Mouse (Mus musculus) MEL (cell line): ENCODE data around the gene Ccng1. TPM values are rescaled to one million over a fixed set of nuclear protein-coding genes. Genes with fewer than 3 reads are reported as not detected.
A peak's percentile ranks its signal among the peaks of the same experiment; 100 is the strongest.

Experiments
- DNase-seq: peaks from one replicate; pipeline ENCODE4 v3.0.0; 2011; ENCODE audit warnings: low read depth, low spot score
- H3K27ac ChIP-seq: 2 replicates; pipeline ENCODE4 v1.5.1; 2012; ENCODE audit warnings: low read depth, mild to moderate bottlenecking, control low read depth, low read length, moderate library complexity; ENCODE audit not compliant: control insufficient read depth
- H3K27me3 ChIP-seq, 2 experiments: fragments of 150-350 bp in 1 of 2; sonication (generic) in 1 of 2; 2 replicates each; pipeline ENCODE4 v1.6.1; 2012; ENCODE audit warnings: low read length in 2 of 2, mild to moderate bottlenecking in 2 of 2, improper control_type of control experiment in 1 of 2, moderate library complexity in 1 of 2; ENCODE audit not compliant: insufficient read depth in 2 of 2, control insufficient read depth in 1 of 2
- H3K36me3 ChIP-seq, 2 experiments: 2 replicates each; pipeline ENCODE4 v1.6.1; 2012 to 2014; ENCODE audit warnings: low read length in 2 of 2, improper control_type of control experiment in 1 of 2, inconsistent platforms in 1 of 2, mild to moderate bottlenecking in 1 of 2; ENCODE audit not compliant: insufficient read depth in 2 of 2, control insufficient read depth in 1 of 2
- H3K4me1 ChIP-seq, 2 experiments: fragments of 150-350 bp in 1 of 2; sonication (generic) in 1 of 2; 2 replicates each; pipeline ENCODE4 v1.6.1; 2012; ENCODE audit warnings: low read length in 2 of 2, improper control_type of control experiment in 1 of 2, mild to moderate bottlenecking in 1 of 2; ENCODE audit not compliant: insufficient read depth in 2 of 2, control insufficient read depth in 1 of 2
- H3K4me3 ChIP-seq, 2 experiments: fragments of 150-350 bp in 1 of 2; sonication (generic) in 1 of 2; 2 replicates each; pipeline ENCODE4 v1.5.1; 2012; ENCODE audit warnings: low read depth in 2 of 2, low read length in 2 of 2, mild to moderate bottlenecking in 2 of 2, moderate library complexity in 2 of 2, control low read depth in 1 of 2, improper control_type of control experiment in 1 of 2; ENCODE audit not compliant: control insufficient read depth in 1 of 2, insufficient read depth in 1 of 2
- H3K79me2 ChIP-seq: 2 replicates; pipeline ENCODE4 v1.6.1; 2012; ENCODE audit warnings: mild to moderate bottlenecking, low read length, moderate library complexity; ENCODE audit not compliant: control insufficient read depth, poor library complexity, insufficient read depth
- H3K9ac ChIP-seq: 2 replicates; pipeline ENCODE4 v1.6.1; 2012; ENCODE audit warnings: low read depth, mild to moderate bottlenecking, control low read depth, low read length, moderate library complexity; ENCODE audit not compliant: control insufficient read depth, poor library complexity, severe bottlenecking
- H3K9me3 ChIP-seq: fragments of 150-350 bp; sonication (generic); replicated peaks from 2 replicates; pipeline ENCODE4 v1.6.1; 2012; ENCODE audit warnings: mild to moderate bottlenecking, low read length, improper control_type of control experiment, moderate library complexity; ENCODE audit not compliant: insufficient read depth
- CHD1 ChIP-seq: IDR thresholded peaks from 2 replicates; pipeline ENCODE4 v1.6.1; 2012; ENCODE audit warnings: low read depth, mild to moderate bottlenecking, inconsistent platforms, low read length, improper control_type of control experiment
- CHD2 ChIP-seq: IDR thresholded peaks from 2 replicates; pipeline ENCODE4 v1.6.1; 2011; ENCODE audit warnings: low read length, improper control_type of control experiment
- EP300 ChIP-seq, 2 experiments: IDR thresholded peaks; 2 replicates each; pipeline ENCODE4 v1.6.1; 2011; ENCODE audit warnings: improper control_type of control experiment in 2 of 2, low read length in 2 of 2, low read depth in 1 of 2, mild to moderate bottlenecking in 1 of 2
- GABPA ChIP-seq: IDR thresholded peaks from 2 replicates; pipeline ENCODE4 v1.6.1; 2012; ENCODE audit warnings: low read depth, mild to moderate bottlenecking, inconsistent platforms, low read length, improper control_type of control experiment, moderate library complexity
- GATA1 ChIP-seq: IDR thresholded peaks from 2 replicates; pipeline ENCODE4 v1.6.1; 2011; ENCODE audit warnings: low read depth, low read length, improper control_type of control experiment
- JUND ChIP-seq: IDR thresholded peaks from 2 replicates; pipeline ENCODE4 v1.6.1; 2011; ENCODE audit warnings: low read depth, mild to moderate bottlenecking, improper control_type of control experiment, low read length
- KAT2A ChIP-seq: conservative IDR thresholded peaks from 2 replicates; pipeline ENCODE4 v1.6.1; 2012; ENCODE audit warnings: low read depth, low read length, improper control_type of control experiment, inconsistent platforms
- MAFK ChIP-seq: IDR thresholded peaks from 2 replicates; pipeline ENCODE4 v1.6.1; 2011; ENCODE audit warnings: low read depth, mild to moderate bottlenecking, low read length, improper control_type of control experiment, borderline replicate concordance
- MAX ChIP-seq: IDR thresholded peaks from 2 replicates; pipeline ENCODE4 v1.6.1; 2011; ENCODE audit warnings: low read length, improper control_type of control experiment
- MAZ ChIP-seq: IDR thresholded peaks from 2 replicates; pipeline ENCODE4 v1.6.1; 2012; ENCODE audit warnings: low read depth, mild to moderate bottlenecking, inconsistent platforms, low read length, improper control_type of control experiment
- MXI1 ChIP-seq: IDR thresholded peaks from 2 replicates; pipeline ENCODE4 v1.6.1; 2011; ENCODE audit warnings: mild to moderate bottlenecking, low read depth, low read length, improper control_type of control experiment
- MYC ChIP-seq: IDR thresholded peaks from 2 replicates; pipeline ENCODE4 v1.6.1; 2011; ENCODE audit warnings: low read depth, mild to moderate bottlenecking, low read length, improper control_type of control experiment, moderate library complexity
- NELFE ChIP-seq: IDR thresholded peaks from 2 replicates; pipeline ENCODE4 v1.6.1; 2011; ENCODE audit warnings: low read depth, low read length, improper control_type of control experiment
- NRF1 ChIP-seq: IDR thresholded peaks from 2 replicates; pipeline ENCODE4 v1.6.1; 2014; ENCODE audit warnings: low read depth, mild to moderate bottlenecking, inconsistent platforms, low read length, improper control_type of control experiment, moderate library complexity; ENCODE audit not compliant: poor library complexity, insufficient read depth, severe bottlenecking
- POLR2A ChIP-seq, 2 experiments: IDR thresholded peaks; 2 replicates each; pipeline ENCODE4 v1.6.1; 2011 to 2012; ENCODE audit warnings: low read length in 2 of 2, mild to moderate bottlenecking in 2 of 2, control low read depth in 1 of 2, improper control_type of control experiment in 1 of 2, low read depth in 1 of 2, moderate library complexity in 1 of 2; ENCODE audit not compliant: control insufficient read depth in 1 of 2, insufficient read depth in 1 of 2, poor library complexity in 1 of 2
- POLR2AphosphoS2 ChIP-seq: IDR thresholded peaks from 2 replicates; pipeline ENCODE4 v1.6.1; 2011; ENCODE audit warnings: low read length, improper control_type of control experiment
- RAD21 ChIP-seq: IDR thresholded peaks from 2 replicates; pipeline ENCODE4 v1.6.1; 2011; ENCODE audit warnings: mild to moderate bottlenecking, low read depth, low read length, improper control_type of control experiment
- SMC3 ChIP-seq: IDR thresholded peaks from 2 replicates; pipeline ENCODE4 v1.6.1; 2011; ENCODE audit warnings: low read depth, low read length, improper control_type of control experiment
- TBP ChIP-seq: IDR thresholded peaks from 2 replicates; pipeline ENCODE4 v1.8.0; 2011; ENCODE audit warnings: low read depth, low read length, improper control_type of control experiment
- TCF12 ChIP-seq: IDR thresholded peaks from 2 replicates; pipeline ENCODE4 v1.6.1; 2014; ENCODE audit warnings: low read depth, mild to moderate bottlenecking, inconsistent platforms, low read length, improper control_type of control experiment, moderate library complexity
- UBTF ChIP-seq: IDR thresholded peaks from 2 replicates; pipeline ENCODE4 v1.6.1; 2012; ENCODE audit warnings: low read depth, mild to moderate bottlenecking, inconsistent platforms, low read length, improper control_type of control experiment, moderate library complexity, borderline replicate concordance; ENCODE audit not compliant: insufficient read depth
- USF1 ChIP-seq: IDR thresholded peaks from 2 replicates; pipeline ENCODE4 v1.6.1; 2014; ENCODE audit warnings: low read depth, mild to moderate bottlenecking, inconsistent platforms, low read length, improper control_type of control experiment, moderate library complexity
- USF2 ChIP-seq, 2 experiments: IDR thresholded peaks; 2 replicates each; pipeline ENCODE4 v1.6.1; 2011 to 2012; ENCODE audit warnings: improper control_type of control experiment in 2 of 2, low read length in 2 of 2, borderline replicate concordance in 1 of 2, inconsistent platforms in 1 of 2, low read depth in 1 of 2, mild to moderate bottlenecking in 1 of 2; ENCODE audit not compliant: insufficient read depth in 1 of 2
- ZC3H11A ChIP-seq: IDR thresholded peaks from 2 replicates; pipeline ENCODE4 v1.6.1; 2012; ENCODE audit warnings: low read depth, mild to moderate bottlenecking, inconsistent platforms, low read length, improper control_type of control experiment
- ZKSCAN1 ChIP-seq: IDR thresholded peaks from 2 replicates; pipeline ENCODE4 v1.6.1; 2012; ENCODE audit warnings: low read depth, mild to moderate bottlenecking, inconsistent platforms, low read length, improper control_type of control experiment, moderate library complexity
- ZMIZ1 ChIP-seq: IDR thresholded peaks from 2 replicates; pipeline ENCODE4 v1.6.1; 2012; ENCODE audit warnings: low read depth, mild to moderate bottlenecking, inconsistent platforms, low read length, improper control_type of control experiment, moderate library complexity
- polyA plus RNA-seq, 2 experiments: library from polyadenylated mRNA; stranded (reverse) in 1 of 2; unstranded in 1 of 2; fragments of >175 nt in 1 of 2; fragments of >200 nt in 1 of 2; gene quantifications; 2 replicates each; pipeline versions ENCODE4 v1.2.1 to v1.2.4; 2012; ENCODE audit warnings: low replicate concordance in 2 of 2, low read depth in 1 of 2; ENCODE audit not compliant: insufficient read length in 2 of 2, insufficient read depth in 1 of 2, missing spikeins in 1 of 2
- total RNA-seq: library from RNA; depleted of rRNA; stranded (reverse); fragments of 300-350 nt; gene quantifications from 2 replicates; pipeline ENCODE4 v1.2.3, GENCODE M21; 2012

The Ccng1 gene
- total and polyA plus RNA-seq, 3 experiments = 23.5 to 165 (median 42.8) TPM

DNA sequence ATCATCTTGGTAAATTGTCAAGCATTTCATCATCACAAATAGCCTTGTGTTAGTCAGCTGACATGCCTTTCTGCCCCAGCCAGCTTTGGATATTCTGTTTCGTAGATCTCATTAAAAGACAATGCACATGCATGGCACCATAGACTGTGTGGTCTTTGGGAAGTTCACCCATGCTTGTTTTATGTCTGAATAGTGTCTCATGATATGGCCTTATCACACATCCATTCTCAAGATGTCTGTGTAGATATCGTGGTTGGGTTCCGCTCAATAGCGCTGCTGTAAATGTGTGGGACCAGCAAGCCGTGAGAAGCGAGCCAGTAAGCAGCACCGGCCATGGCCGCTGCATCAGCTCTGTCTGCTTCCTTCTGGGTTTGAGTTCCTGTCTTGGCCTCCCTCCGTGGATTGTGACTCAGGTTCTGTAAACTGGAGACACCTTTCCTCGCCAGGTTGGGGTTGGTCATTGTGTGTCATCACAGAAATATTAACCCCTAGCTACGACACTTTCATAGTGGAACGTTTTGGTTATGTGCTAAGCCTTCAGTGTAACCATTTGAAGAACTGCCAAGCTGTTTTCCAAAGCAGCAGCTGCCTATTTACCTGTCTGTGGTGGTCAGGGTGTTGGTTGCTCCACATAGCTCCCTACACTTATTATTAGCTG is 13.4 kb downstream of the Ccng1 start:
- no peak for TF ChIP-seq MYC
- no peak for TF ChIP-seq RAD21
- peak in 1 of 2 experiments; percentile 30; a peak in 1 of 4 replicates for TF ChIP-seq POLR2A (IDR thresholded peaks at IDR 0.05; ENCODE audit: control insufficient read depth in 1 of 2, insufficient read depth in 1 of 2, low read depth in 1 of 2, low read length in 2 of 2, poor library complexity in 1 of 2)
- no peak for TF ChIP-seq EP300 (IDR thresholded peaks at IDR 0.05; ENCODE audit: low read depth in 1 of 2, low read length in 2 of 2)
- no peak for TF ChIP-seq MAFK
- TF ChIP-seq TCF12 = no peak
- peak; percentile 57 for TF ChIP-seq POLR2AphosphoS2
- TF ChIP-seq MAX = no peak
- TF ChIP-seq UBTF = no peak
- no peak for TF ChIP-seq GATA1
- Histone ChIP-seq H3K4me3 (no peak overlapping the region), H3K9ac (no peak overlapping the region), H3K27me3 (no peaks in the 10 kb centered on the region), H3K9me3 (no peaks in the 10 kb centered on the region), H3K4me1 (no peaks in the 10 kb centered on the region), H3K36me3 (peaks cover 0 to 34% of the 10 kb centered on the region in 2 experiments; a peak in 2 of 4 replicates), H3K27ac (no peak overlapping the region), H3K79me2 (0 out of 2 replicates have a peak, but pooled peaks cover 3% of the 10 kb centered on the region)
- no peak for DNase-seq

DNA sequence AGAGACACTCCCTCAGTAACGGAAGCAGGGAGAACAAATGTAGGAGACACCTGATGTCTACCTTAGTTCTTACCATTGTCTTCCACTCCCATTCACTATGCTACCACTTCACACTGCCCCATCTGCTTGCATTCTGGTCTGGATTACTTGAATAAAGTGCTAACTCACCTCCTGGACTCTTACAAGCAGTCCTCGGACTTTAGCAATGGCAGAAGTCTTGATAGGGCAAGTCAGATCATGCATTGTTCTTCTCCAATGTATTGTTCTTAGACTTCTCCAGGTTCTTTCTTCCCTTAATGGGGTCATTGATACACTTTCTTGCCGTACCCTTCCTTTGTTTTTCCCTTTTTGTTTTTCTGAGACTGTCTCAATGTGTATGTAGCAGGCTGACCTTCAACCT is 17.7 kb downstream of the Ccng1 start:
- Histone ChIP-seq H3K9ac (no peak overlapping the region), H3K9me3 (no peaks in the 10 kb centered on the region), H3K36me3 (peaks cover 14 to 41% of the 10 kb centered on the region in 2 experiments), H3K27ac (no peak overlapping the region), H3K27me3 (no peaks in the 10 kb centered on the region), H3K4me1 (peaks cover 0 to 9% of the 10 kb centered on the region in 2 experiments; a peak in 2 of 4 replicates), H3K4me3 (no peak overlapping the region), H3K79me2 (peaks cover 32% of the 10 kb centered on the region)
- DNase-seq = no peak
- no peak for TF ChIP-seq CHD2
- TF ChIP-seq NELFE = no peak
- TF ChIP-seq POLR2A (IDR thresholded peaks at IDR 0.05; ENCODE audit: control insufficient read depth in 1 of 2, insufficient read depth in 1 of 2, low read depth in 1 of 2, low read length in 2 of 2, poor library complexity in 1 of 2) = no peak
- TF ChIP-seq MXI1 = no peak
- no peak for TF ChIP-seq KAT2A
- TF ChIP-seq MYC = no peak
- TF ChIP-seq JUND = no peak
- TF ChIP-seq NRF1 = no peak
- TF ChIP-seq CHD1 = no peak
- TF ChIP-seq ZKSCAN1 = no peak
- no peak for TF ChIP-seq GABPA
- TF ChIP-seq SMC3 = no peak
- TF ChIP-seq ZC3H11A = no peak
- no peak for TF ChIP-seq MAZ
- no peak for TF ChIP-seq TBP
- TF ChIP-seq USF2 (IDR thresholded peaks at IDR 0.05; ENCODE audit: borderline replicate concordance in 1 of 2, insufficient read depth in 1 of 2, low read depth in 1 of 2, low read length in 2 of 2) = no peak
- no peak for TF ChIP-seq UBTF
- TF ChIP-seq USF1 = no peak
- TF ChIP-seq ZMIZ1 = no peak
